Mouse (Mus musculus): ENCODE measurements at regions not wholly inside any gene's neighbourhood (a gene's known extent, or its start where the extent isn't known, plus 50 kb on each side); places are given as distances from the start of the nearest gene placed in this dataset.

DNA sequence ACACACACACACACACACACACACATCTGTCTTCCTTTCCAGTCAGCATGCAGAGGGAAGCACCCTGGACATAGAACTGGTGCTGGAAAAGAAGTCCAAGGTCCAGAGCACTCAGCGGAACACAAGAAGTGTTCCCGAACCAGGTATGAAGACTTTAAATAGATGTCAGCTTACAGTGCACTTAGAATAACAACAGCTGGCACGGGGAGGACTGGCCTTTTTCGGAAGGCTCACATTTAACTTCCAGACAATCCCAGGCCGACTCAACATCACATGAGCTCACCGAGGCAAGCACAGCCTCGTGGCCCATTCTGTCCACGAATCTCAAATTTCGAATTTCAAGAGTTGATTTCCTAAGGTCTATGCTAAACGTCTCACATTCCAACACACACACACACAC lies 70.9 kb upstream of the Slc25a33 start:
- no peak for DNase-seq (ENCODE audit: low read depth, low spot score)

DNA sequence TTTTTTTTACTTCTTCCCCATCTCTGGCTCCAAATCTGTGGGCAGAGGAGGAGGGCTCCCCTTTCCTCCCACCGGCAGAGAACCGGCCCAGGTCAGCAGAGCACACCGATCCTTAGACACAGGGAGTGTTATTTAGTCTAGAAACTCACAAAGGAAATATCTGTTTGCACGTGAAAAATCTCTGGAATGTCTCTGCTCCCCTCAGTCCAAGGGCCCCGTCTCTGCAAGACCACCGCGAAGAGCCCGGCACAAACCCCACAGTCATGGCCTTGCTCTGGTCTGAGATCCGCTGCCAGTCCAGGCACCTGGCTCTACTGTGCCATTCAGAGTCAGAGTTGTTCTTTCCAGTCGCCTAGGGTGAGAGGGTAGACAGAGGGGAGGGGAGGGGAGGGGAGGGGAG lies 69.7 kb upstream of the Slc25a33 start:
- DNase-seq (ENCODE audit: low read depth, low spot score): no peak

DNA sequence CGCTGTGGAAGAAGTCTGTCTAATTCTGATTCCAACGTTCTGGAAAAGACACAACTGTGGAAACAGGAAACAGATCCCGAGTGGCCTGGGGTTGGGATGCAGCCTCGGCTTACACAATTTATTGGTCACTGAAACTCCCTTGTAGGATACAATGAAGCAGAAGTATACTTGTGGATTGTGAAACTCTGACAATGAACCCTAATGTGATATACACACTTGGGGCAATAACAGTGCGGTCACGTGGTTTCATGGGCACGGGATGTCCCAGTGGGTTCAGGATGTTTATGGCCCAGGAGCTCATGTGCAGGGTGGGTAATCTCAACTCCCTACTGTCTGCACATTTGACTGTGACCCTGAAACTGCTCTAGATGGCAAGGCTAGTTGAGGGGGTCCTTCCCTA lies 68.8 kb upstream of the Slc25a33 start:
- no peak for DNase-seq (ENCODE audit: low read depth, low spot score)

DNA sequence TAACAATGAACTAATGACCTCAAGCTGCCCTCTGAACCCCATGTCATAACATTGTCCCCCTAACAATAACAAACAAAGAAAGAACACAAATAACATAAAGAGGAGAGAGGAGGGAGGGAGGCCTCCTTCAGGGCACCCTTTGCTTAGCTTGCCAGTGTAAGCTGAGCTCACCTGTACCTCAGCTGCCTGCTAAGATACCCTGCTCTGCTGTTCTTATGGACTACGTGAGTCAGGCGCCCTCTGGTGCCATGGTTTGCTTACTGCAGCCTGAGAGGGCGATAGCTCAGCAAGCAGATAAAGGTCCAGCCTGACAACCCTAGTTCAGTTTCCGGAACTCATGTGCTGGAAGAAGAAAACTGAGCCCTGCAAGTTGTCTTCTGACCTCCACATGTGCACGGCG lies 67.8 kb upstream of the Slc25a33 start:
- peak; percentile 71 for DNase-seq (ENCODE audit: low read depth, low spot score)

- no peak for DNase-seq (ENCODE audit: low read depth, low spot score)
These were observed 66.6 kb upstream of the Slc25a33 start for GRCm38 (mm10) chr4:149840511-149841292.

DNA sequence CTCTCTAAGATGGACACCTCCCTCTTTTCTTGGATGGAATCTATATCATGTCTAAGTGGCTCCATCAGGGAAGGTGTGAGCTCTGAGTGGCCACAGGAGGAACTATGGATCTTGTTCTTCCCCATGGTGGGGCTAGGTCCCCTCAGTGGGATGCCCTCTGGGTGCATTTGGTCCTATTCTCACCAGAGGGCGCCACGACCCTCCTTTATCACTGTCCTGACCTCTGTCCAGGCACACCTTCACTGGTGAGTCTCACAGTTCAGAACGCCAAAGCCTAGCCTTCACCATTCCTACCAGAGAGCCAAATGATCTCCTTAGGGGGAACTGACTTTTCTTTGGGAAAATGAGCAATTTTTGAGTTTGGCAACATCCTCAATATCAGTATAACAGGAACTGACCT lies 64.6 kb upstream of the Slc25a33 start:
- DNase-seq (ENCODE audit: low read depth, low spot score): peak; percentile 71

GRCm38 (mm10) chr4:149834646-149835156 lies 60.6 kb upstream of the Slc25a33 start:
- no peak for DNase-seq (ENCODE audit: low read depth, low spot score)

DNA sequence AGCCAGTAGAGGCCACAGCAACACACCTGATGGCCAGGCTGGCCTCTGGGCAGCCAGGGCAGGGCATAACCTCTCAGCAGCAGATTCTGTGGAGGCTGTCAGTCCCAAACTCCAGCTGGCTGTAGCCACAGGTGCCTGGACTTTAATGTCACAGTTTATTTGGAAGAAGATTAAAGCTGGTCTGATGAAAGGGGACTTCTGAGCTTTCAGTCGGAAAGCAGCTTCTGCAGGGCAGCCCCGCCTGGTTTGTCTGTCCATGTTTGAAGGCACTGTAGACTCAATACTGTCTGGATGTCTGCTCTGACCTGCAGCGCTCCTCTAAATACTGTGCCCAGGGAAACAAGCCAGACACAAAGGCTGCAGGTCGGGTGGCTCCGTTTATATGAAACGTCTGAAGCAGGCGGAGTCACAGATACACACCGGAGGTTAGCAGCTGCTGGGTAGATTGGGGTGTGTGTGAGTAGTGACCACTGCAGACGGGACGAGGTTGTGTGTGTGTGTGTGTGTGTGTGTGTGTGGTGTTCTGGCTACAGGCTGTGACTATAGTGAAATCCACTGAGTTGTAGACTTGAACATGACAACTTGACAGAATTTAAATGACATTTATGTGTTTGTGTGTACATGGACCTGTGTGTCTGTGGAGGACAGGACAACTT lies 58.5 kb upstream of the Slc25a33 start:
- no peak for DNase-seq (ENCODE audit: low read depth, low spot score)

GRCm38 (mm10) chr4:149830551-149831192 lies 56.6 kb upstream of the Slc25a33 start:
- no peak for DNase-seq (ENCODE audit: low read depth, low spot score)

DNA sequence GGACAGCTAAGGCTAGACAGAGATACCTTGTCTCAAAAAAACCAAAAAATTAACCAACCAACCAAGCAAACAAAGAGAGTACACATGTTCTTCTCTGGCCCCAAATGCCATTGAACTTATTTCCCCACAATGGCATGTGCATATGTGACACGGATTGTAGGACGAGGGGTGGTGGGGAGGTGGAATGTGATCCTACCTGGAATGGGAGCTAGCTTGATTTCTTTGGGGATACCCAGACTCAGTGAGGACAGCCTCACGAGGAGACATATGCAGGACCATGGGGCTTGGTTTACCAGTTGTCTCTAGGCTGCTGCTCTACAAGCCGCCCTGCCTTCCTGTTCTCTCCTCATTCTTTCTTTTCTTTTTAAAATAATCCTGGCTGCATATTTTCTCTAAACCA lies 55.9 kb upstream of the Slc25a33 start:
- no peak for DNase-seq (ENCODE audit: low read depth, low spot score)

DNA sequence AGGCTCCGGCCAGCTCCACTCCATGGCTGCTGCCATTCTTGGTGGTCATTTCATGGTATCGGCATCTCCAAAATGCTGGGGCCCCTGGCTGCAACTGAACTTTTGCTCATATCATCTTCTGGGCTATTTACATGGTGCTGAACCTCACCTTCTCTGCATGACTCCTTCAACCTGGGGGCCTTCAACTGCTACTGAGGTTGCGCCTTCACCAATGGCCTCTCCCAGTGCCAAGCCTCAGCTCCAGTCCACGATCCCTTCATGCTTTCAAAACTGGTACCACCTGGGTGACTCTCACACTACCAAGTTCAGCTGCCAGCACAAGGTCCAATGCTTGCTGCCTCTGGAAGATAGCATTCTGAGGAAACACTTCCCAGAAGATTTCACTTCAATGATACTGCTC lies 53.7 kb upstream of the Slc25a33 start:
- DNase-seq (ENCODE audit: low read depth, low spot score): no peak

Measured in CD4-positive, CD25-positive, alpha-beta regulatory T cell, adult 2 months (primary cell).